Mouse (Mus musculus) Patski (cell line): ENCODE measurements at regions not wholly inside any gene's neighbourhood (a gene's known extent, or its start where the extent isn't known, plus 50 kb on each side); places are given as distances from the start of the nearest gene placed in this dataset.
"Not testable (repeated sequence)": the region's sequence is repeated elsewhere in the genome, so short reads cannot be mapped to it uniquely, and the experiment has no call there.

Experiments used
- ATAC-seq: fragments of 100-300 bp; one replicate; pipeline ENCODE4 v1.8.0; 2021
- CTCF ChIA-PET: fragments of 350-600 bp; sonication (Branson Sonifier 250); formaldehyde crosslinking; loops from one replicate; lab custom pipeline; 2022; ENCODE audit warnings: inconsistent platforms; lab: Charles Lee
- POLR2A ChIA-PET: fragments of 350-600 bp; sonication (Branson Sonifier 250); formaldehyde crosslinking; loops from one replicate; lab custom pipeline; 2022; ENCODE audit warnings: antibody characterized with exemption, inconsistent platforms; lab: Charles Lee
- DNase-seq: peaks from one replicate; pipeline ENCODE4 v3.0.0-alpha.2; 2011; ENCODE audit warnings: low read depth, low spot score
- H3K27me3 ChIP-seq: fragments of 371-371 bp; one replicate; pipeline ENCODE4 v1.5.1; 2021
- CTCF ChIP-seq: fragments of 100-300 bp; IDR thresholded peaks from one replicate; pipeline ENCODE4 v1.5.1; 2021
- in situ Hi-C: fragments of 300-500 bp; cut with MboI; formaldehyde crosslinking; loops from 3 replicates; pipeline ENCODE4 v1.11.1; 2018; ENCODE audit warnings: low pct_unique_long_range_greater_than_20kb, mixed read lengths

DNA sequence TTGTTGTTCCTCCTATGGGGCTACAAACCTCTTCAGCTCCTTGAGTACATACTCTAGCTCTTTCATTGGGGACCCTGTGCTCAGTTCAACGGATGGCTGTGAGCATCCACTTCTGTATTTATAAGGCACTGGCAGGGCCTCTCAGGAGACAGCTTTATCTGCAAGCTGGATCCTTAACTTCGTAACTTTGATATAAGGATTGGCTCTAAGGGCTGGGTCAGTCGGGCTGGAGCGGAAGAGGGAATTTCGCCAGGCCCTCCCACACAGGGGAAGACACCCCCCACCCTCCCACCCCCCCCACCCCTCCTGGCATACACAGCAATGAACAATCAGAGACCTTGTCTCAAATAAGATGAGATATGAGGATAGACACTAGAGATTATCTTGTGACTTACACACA, 304.3 kb upstream of the Chordc1 start:
- ChIA-PET POLR2A (no interaction called here), CTCF (no interaction called here)
- no peak for TF ChIP-seq CTCF
- no peaks in the 10 kb centered on the region for H3K27me3 ChIP-seq
- in situ Hi-C loops, result no loop called here
- ATAC-seq (no peak), DNase-seq (peak; percentile 53)

DNA sequence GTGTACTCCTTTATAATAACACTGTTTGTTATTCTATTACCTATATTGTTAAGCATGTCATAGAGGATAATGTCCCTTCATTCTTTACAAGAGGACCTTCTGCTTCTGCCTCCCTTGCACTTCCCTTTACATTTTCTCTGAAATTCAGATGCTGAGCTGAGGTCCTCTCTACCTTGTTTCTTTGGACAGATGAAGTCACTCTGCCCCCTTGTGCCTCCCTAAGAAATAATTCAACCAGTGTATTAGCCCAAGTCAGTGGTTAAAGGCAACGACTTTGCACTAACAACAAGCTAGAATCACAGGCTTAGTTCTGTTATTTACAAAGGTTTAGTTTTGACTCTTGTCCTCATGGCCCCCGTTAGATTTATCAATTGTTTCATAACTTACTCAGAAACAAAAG, 289.4 kb upstream of the Chordc1 start:
- no peak for TF ChIP-seq CTCF
- ATAC-seq (no peak), DNase-seq (no peak)
- no peaks in the 10 kb centered on the region for H3K27me3 ChIP-seq
- ChIA-PET POLR2A (no interaction called here), CTCF (no interaction called here)
- in situ Hi-C loops, result no loop called here

DNA sequence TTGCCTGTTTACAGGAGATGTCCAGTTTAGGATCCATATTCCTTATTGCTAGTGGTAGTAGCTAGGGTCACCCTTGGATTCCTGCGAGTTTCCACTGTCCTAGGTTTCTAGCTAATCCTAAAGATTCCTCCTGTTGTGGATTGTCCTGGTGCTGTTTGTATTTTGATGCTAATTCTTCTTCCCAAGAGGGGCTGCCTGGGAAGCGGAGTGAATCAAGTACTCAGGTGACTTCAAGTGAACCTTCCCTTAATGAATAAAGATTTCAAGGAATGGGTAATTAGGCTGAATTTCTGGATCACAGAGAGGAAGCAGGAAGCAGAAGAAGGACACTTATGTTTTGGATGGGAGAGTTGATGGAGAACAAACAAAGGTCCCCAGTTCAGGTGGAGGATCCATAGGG, 250.6 kb upstream of the Chordc1 start:
- ATAC-seq (no peak), DNase-seq (no peak)
- CTCF ChIA-PET, result no interaction called here
- no peak for TF ChIP-seq CTCF
- POLR2A ChIA-PET, result no interaction called here
- in situ Hi-C loops, result no loop called here
- H3K27me3 ChIP-seq, result no peaks in the 10 kb centered on the region

DNA sequence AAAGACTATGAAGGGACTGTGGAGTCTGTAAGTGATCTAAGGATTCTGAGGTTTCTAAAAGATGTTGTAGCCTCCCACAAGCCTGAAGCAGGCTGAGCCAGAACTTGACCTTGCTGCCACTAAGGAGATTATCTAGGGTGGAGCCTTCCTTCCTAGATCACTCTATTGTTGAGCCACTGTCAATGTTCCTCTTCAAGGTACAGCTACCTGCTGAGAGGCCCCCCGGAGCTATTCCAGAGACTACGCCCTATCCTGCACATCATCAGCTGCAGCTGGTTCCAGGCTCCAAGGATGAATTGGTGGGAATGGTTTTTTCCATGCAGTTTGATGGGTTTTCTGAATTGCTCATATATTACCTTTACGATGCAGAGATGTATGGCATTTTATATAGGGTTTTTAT, 249.3 kb upstream of the Chordc1 start:
- POLR2A ChIA-PET, CTCF ChIA-PET, in situ Hi-C loops, ATAC-seq, H3K27me3 ChIP-seq, DNase-seq: not testable (repeated sequence)

DNA sequence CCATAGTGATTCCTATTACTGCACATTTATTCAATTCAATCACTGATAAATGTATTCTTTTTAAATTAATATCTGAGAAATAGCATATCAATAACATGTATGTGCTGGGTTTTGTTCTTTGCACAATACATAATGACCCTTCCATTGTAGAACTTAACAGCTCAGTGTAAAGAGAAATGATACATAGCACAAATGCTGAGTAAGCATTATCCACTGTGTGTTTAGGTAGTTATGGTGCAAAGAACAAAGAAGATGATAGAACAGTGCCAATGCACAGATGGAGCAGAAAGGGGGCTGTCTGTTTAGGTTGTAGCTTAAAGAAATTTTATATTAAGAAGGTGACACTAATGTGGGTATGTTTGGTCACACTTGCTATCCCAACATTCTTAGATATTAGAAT, 215.0 kb upstream of the Chordc1 start:
- ChIA-PET CTCF (no interaction called here), POLR2A (no interaction called here)
- in situ Hi-C loops, result no loop called here
- DNase-seq, result no peak
- H3K27me3 ChIP-seq, result no peaks in the 10 kb centered on the region
- no peak for TF ChIP-seq CTCF
- ATAC-seq, result no peak

DNA sequence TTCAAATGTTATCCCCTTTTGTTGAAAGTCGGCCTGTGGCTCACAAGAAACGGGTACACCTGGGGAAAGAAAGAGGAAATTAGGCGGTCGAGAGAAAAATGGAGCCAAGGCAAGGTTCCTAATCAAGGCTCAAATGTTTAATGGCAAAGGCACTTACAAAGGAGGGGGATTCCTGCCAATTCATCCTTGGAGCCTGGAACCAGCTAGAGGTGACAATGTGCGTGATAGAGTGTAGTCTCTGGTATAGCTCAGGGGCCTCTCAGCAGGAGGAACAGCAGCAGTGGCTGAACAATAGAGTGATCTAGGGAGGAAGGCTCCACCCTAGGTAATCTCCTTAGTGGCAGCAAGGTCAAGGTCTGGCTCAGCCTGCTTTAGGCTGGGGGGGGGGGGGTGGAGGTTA, 213.5 kb upstream of the Chordc1 start:
- CTCF ChIA-PET, ATAC-seq, DNase-seq, POLR2A ChIA-PET, in situ Hi-C loops, H3K27me3 ChIP-seq: not testable (repeated sequence)

DNA sequence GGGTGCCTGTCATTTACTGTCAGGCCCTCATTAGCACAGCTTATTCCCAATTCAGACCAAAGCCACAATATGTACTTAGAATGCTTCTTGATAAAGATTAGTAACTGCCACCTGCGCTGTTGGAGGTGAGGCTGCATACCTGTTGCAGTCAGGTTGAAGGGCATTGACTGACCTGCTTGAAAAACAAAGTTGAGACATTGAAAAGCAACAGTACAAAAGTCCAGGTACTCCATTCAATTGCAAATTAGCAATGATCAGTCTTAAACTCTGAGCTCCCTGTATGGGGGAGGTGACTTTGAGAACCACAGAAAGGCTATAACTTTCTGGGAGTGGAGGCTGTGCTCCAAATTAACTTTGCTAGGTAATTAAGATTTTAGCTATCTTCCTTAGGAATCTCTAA, 212.8 kb upstream of the Chordc1 start:
- in situ Hi-C loops, H3K27me3 ChIP-seq, DNase-seq, CTCF ChIA-PET, ATAC-seq, POLR2A ChIA-PET: not testable (repeated sequence)
